Mouse (Mus musculus) liver, postnatal 0 days (tissue): ENCODE results near the gene Dpf1.

Source experiments
- CTCF ChIP-seq: sonication (generic); IDR thresholded peaks from 2 replicates; pipeline ENCODE4 v1.5.1; 2016; ENCODE audit warnings: antibody characterized with exemption, low read depth
- EP300 ChIP-seq: IDR thresholded peaks from 2 replicates; pipeline ENCODE4 v1.6.1; 2016; ENCODE audit warnings: antibody characterized with exemption, low read depth, mild to moderate bottlenecking

- TF ChIP-seq EP300, result no peak
- no peak for TF ChIP-seq CTCF
Observed at GRCm38 (mm10) chr7:29343746-29344145, 40.0 kb downstream of the Dpf1 start.
